In genomic region chr11:100425851-100426250, GRCm38 (mm10) we compare ENCODE assay signal across 8 mouse cellular contexts. TPM values are rescaled to one million over a fixed set of nuclear protein-coding genes. Genes with fewer than 3 reads are reported as not detected.
DNase-seq lines count a peak whose midpoint lies in the region; ATAC-seq and TF ChIP-seq lines count a peak whose summit lies in the region.

No protein-coding gene starts in this region.

- DNase-seq in adrenal gland, adult (ENCODE audit: inconsistent age in 2 of 2, low spot score in 1 of 2), result peak; percentile 88 to 94
- peak; percentile 63 for DNase-seq in embryo, embryonic 11.5 days (ENCODE audit: low read depth, low spot score)
- peak; percentile 83 to 85 for DNase-seq in heart, postnatal 14 days
- DNase-seq in layer of hippocampus, adult 11-12 months (ENCODE audit: low spot score), result peak; percentile 84
- peak; percentile 62 for DNase-seq in right cerebral cortex, adult 18-20 months

- 0 out of 2 replicates have a peak overlapping the region, but pooled peaks have one; percentile 4 for H3K9ac ChIP-seq in ES-Bruce4 (ENCODE audit: low read depth, poor library complexity, severe bottlenecking)
- no peak overlapping the region for H3K9ac ChIP-seq in lung, embryonic 15.5 days

- H3K27ac ChIP-seq in ES-Bruce4 (ENCODE audit: insufficient read depth, low read length), result no peak overlapping the region
- H3K27ac ChIP-seq in lung, embryonic 15.5 days, result no peak overlapping the region

- peak; percentile 72; the same call in 1 of the 2 replicates for TF ChIP-seq EP300 in ES-Bruce4 (IDR thresholded peaks at IDR 0.05; ENCODE audit: insufficient read depth, low read depth, low read length)

- intact Hi-C loops in heart, postnatal 14 days (cut with DNase I), result loop anchor here (1.0 to 10.0 kb wide), 3 partner anchors 46 to 279 kb away; partner anchors contain the start of genes Dhx58 and Klhl11

- H3K4me2 ChIP-seq in lung, embryonic 15.5 days, result no peak overlapping the region

- peaks cover 12% of the 10 kb centered on the region for H3K4me1 ChIP-seq in ES-Bruce4 (ENCODE audit: control insufficient read depth, insufficient read depth, low read length)
- 0 out of 2 replicates have a peak, but pooled peaks cover 4% of the 10 kb centered on the region for H3K4me1 ChIP-seq in lung, embryonic 15.5 days

- H3K9me3 ChIP-seq in ES-Bruce4 (replicated peaks; ENCODE audit: control insufficient read depth, insufficient read depth, low read length, poor library complexity, severe bottlenecking), result no peaks in the 10 kb centered on the region
- H3K9me3 ChIP-seq in lung, embryonic 15.5 days, result no peaks in the 10 kb centered on the region

- H3K4me3 ChIP-seq in ES-Bruce4 (ENCODE audit: low read depth, low read length), result no peak overlapping the region
- H3K4me3 ChIP-seq in lung, embryonic 15.5 days, result no peak overlapping the region

- ATAC-seq in lung, embryonic 15.5 days (ENCODE audit: borderline replicate concordance, extremely low read depth, low FRiP score, low TSS enrichment), result 0 out of 2 replicates have a peak, but pooled peaks have one; percentile 21
- no peak for ATAC-seq in inflammation-experienced regulatory T-cells, adult 6 months

- H3K27me3 ChIP-seq in ES-Bruce4 (ENCODE audit: control insufficient read depth, insufficient read depth, low read length, poor library complexity, severe bottlenecking), result no peaks in the 10 kb centered on the region
- H3K27me3 ChIP-seq in lung, embryonic 15.5 days, result no peaks in the 10 kb centered on the region

- TF ChIP-seq CTCF in ES-Bruce4 (IDR thresholded peaks at IDR 0.05; ENCODE audit: low read depth, low read length), result peak; percentile 90

- TF ChIP-seq POLR2A in ES-Bruce4 (IDR thresholded peaks at IDR 0.05; ENCODE audit: insufficient read depth, low read length), result no peak

- no peaks in the 10 kb centered on the region for H3K36me3 ChIP-seq in ES-Bruce4 (ENCODE audit: control insufficient read depth, insufficient read depth, low read length, poor library complexity, severe bottlenecking)
- peaks cover 59% of the 10 kb centered on the region for H3K36me3 ChIP-seq in lung, embryonic 15.5 days

- WGBS in lung, embryonic 15.5 days, result 25% methylated on average over 7 of the region's 7 CpGs

RNA-seq across cellular contexts. Expression of gene Fkbp10, which starts 10.4 kb away (rescaled TPM):
- polyA plus RNA-seq in ES-Bruce4 (2011; ENCODE audit: insufficient read depth, insufficient read length, low read depth, missing spikeins), result 22.5 and 24.3 TPM in 2 replicates
- total RNA-seq in heart, postnatal 14 days (2021), result 10 to 100 TPM; 34.6 to 38.3 TPM
- polyA plus RNA-seq in lung, embryonic 15.5 days (2015; fragmentation: Nextera tagmentation; extraction: Ambion mirVana), result 142 and 143 TPM in 2 replicates
- polyA plus RNA-seq in inflammation-experienced regulatory T-cells, adult 6 months (2017; shearing (Covaris generic)), result 1 to 10 TPM in 1 of 3 experiments, not detected in 2; 2.9 TPM

RNA-seq across cellular contexts. Expression of gene P3h4, which starts 11.2 kb away (rescaled TPM):
- 13.3 and 16.8 TPM in 2 replicates for polyA plus RNA-seq in ES-Bruce4 (2011; ENCODE audit: insufficient read depth, insufficient read length, low read depth, missing spikeins)
- total RNA-seq in heart, postnatal 14 days (2021), result 10 to 100 TPM; 19.1 to 19.9 TPM
- polyA plus RNA-seq in lung, embryonic 15.5 days (2015; fragmentation: Nextera tagmentation; extraction: Ambion mirVana), result 71.5 and 73.4 TPM in 2 replicates
- polyA plus RNA-seq in inflammation-experienced regulatory T-cells, adult 6 months (2017; shearing (Covaris generic)), result under 1 TPM in 1 of 3 experiments, not detected in 2; 0.92 TPM

RNA-seq across cellular contexts. Expression of gene Nt5c3b, which starts 15.8 kb away (rescaled TPM):
- 37.3 and 44.6 TPM in 2 replicates for polyA plus RNA-seq in ES-Bruce4 (2011; ENCODE audit: insufficient read depth, insufficient read length, low read depth, missing spikeins)
- 10 to 100 TPM; 36.2 to 36.4 TPM for total RNA-seq in heart, postnatal 14 days (2021)
- 129 and 133 TPM in 2 replicates for polyA plus RNA-seq in lung, embryonic 15.5 days (2015; fragmentation: Nextera tagmentation; extraction: Ambion mirVana)
- 100 to 1,000 TPM; 124 to 134 (median 127) TPM for polyA plus RNA-seq in inflammation-experienced regulatory T-cells, adult 6 months (2017; shearing (Covaris generic))

RNA-seq across cellular contexts. Expression of gene Klhl10, which starts 15.9 kb away (rescaled TPM):
- 0.84 and 0.90 TPM in 2 replicates for polyA plus RNA-seq in ES-Bruce4 (2011; ENCODE audit: insufficient read depth, insufficient read length, low read depth, missing spikeins)
- under 1 TPM; 0.41 to 0.76 TPM for total RNA-seq in heart, postnatal 14 days (2021)
- polyA plus RNA-seq in lung, embryonic 15.5 days (2015; fragmentation: Nextera tagmentation; extraction: Ambion mirVana), result 0.56 and 0.88 TPM in 2 replicates
- under 1 TPM in 2 of 3 experiments, not detected in 1; 0.41 to 0.47 TPM for polyA plus RNA-seq in inflammation-experienced regulatory T-cells, adult 6 months (2017; shearing (Covaris generic))

RNA-seq across cellular contexts. Expression of gene Jup, which starts 28.3 kb away (rescaled TPM):
- 166 and 171 TPM in 2 replicates for polyA plus RNA-seq in ES-Bruce4 (2011; ENCODE audit: insufficient read depth, insufficient read length, low read depth, missing spikeins)
- 100 to 1,000 TPM; 232 to 245 TPM for total RNA-seq in heart, postnatal 14 days (2021)
- polyA plus RNA-seq in lung, embryonic 15.5 days (2015; fragmentation: Nextera tagmentation; extraction: Ambion mirVana), result 122 and 136 TPM in 2 replicates
- polyA plus RNA-seq in inflammation-experienced regulatory T-cells, adult 6 months (2017; shearing (Covaris generic)), result 1 to 10 TPM in 1 of 3 experiments, under 1 TPM in 1, not detected in 1; 0.36 to 1.4 TPM
